Comparison of ENCODE assay signal across 27 mouse cellular contexts in genomic region chr2:132693980-132694379, GRCm38 (mm10). TPM values are rescaled to one million over a fixed set of nuclear protein-coding genes. Genes with fewer than 3 reads are reported as not detected.
A peak's percentile ranks its signal among the peaks of the same experiment; 100 is the strongest.
DNase-seq lines count a peak whose midpoint lies in the region; ATAC-seq and TF ChIP-seq lines count a peak whose summit lies in the region.
"Had no signal": no experiment of that assay in that cellular context is flagged by ENCODE, and none has a peak within 500 bp of the region (broad histone marks: within the 10 kb centered on the region; RNA-seq: fewer than 3 reads in every experiment).

No protein-coding gene starts in this region.

- no peaks in the 10 kb centered on the region for H3K36me3 ChIP-seq in heart, embryonic 11.5 days (ENCODE audit: control insufficient read depth, insufficient read depth, low read length)
- H3K36me3 ChIP-seq in liver, adult 2 months (ENCODE audit: control insufficient read depth, insufficient read depth, low read length): no peaks in the 10 kb centered on the region; the same call in 1 of the 2 replicates
- no peaks in the 10 kb centered on the region for H3K36me3 ChIP-seq in liver, embryonic 11.5 days (ENCODE audit: control insufficient read depth, insufficient read depth, low read length)
- H3K36me3 ChIP-seq in liver, embryonic 15.5 days (replicated peaks): no peaks in the 10 kb centered on the region; the same call in 1 of the 2 replicates
- H3K36me3 ChIP-seq: stomach, embryonic 15.5 days had no signal

- no peak for TF ChIP-seq POLR2A in liver, adult 2 months (IDR thresholded peaks at IDR 0.05; ENCODE audit: extremely low read depth, insufficient read depth, low read length)

- H3K4me1 ChIP-seq in heart, embryonic 11.5 days (ENCODE audit: control insufficient read depth, insufficient read depth, low read length): peaks cover 19% of the 10 kb centered on the region
- peaks cover 37% of the 10 kb centered on the region for H3K4me1 ChIP-seq in liver, adult 2 months (ENCODE audit: control insufficient read depth, insufficient read depth, low read length)
- H3K4me1 ChIP-seq in liver, embryonic 11.5 days (replicated peaks; ENCODE audit: control insufficient read depth, insufficient read depth, low read length): peaks cover 54% of the 10 kb centered on the region
- peaks cover 95% of the 10 kb centered on the region for H3K4me1 ChIP-seq in liver, embryonic 15.5 days (replicated peaks)

- no peak for DNase-seq in heart, adult 9 months (ENCODE audit: low spot score in 2 of 2)
- no peak for DNase-seq in liver, adult 2 months (ENCODE audit: extremely low read depth, low read depth, low spot score)
- no peak for DNase-seq in liver, embryonic 11.5 days (ENCODE audit: low spot score)
- no peak for DNase-seq in kidney, adult 11 months
- DNase-seq: adrenal gland, postnatal 10 days; B cell, adult 2 months; cerebellum, adult 8-10 months; embryo, embryonic 11 days; gastrocnemius, postnatal 25 days; heart, postnatal 36 days; kidney, adult 9 months; kidney, postnatal 10 days; layer of hippocampus, adult 9-11 months; lung, embryonic 14.5 days; lung, postnatal 14 days; midbrain, embryonic 14.5 days; retina, postnatal 1 day; right cerebral cortex, postnatal 14 days had no signal

- H3K79me2 ChIP-seq in liver, adult 2 months (ENCODE audit: control insufficient read depth, insufficient read depth, low read length): peaks cover 2% of the 10 kb centered on the region; the same call in 1 of the 2 replicates

- no peak for TF ChIP-seq CTCF in liver, adult 2 months (IDR thresholded peaks at IDR 0.05; ENCODE audit: low read depth, low read length)

- 59% methylated on average over 3 of the region's 3 CpGs for WGBS in heart, embryonic 11.5 days (ENCODE audit: insufficient replicate concordance)
- 89% methylated on average over 3 of the region's 3 CpGs for WGBS in liver, adult 2 months
- WGBS in liver, embryonic 11.5 days: 65% methylated on average over 3 of the region's 3 CpGs
- 59% methylated on average over 3 of the region's 3 CpGs for WGBS in liver, embryonic 15.5 days (ENCODE audit: insufficient replicate concordance)

- no peak overlapping the region for H3K9ac ChIP-seq in heart, embryonic 11.5 days (ENCODE audit: low read depth, low read length)
- H3K9ac ChIP-seq in liver, adult 2 months (ENCODE audit: low read depth, low read length): no peak overlapping the region
- H3K9ac ChIP-seq in liver, embryonic 11.5 days (ENCODE audit: low read depth, low read length): no peak overlapping the region
- peak overlapping the region; percentile 21; the same call in 1 of the 2 replicates for H3K9ac ChIP-seq in liver, embryonic 15.5 days
- H3K9ac ChIP-seq: embryonic facial prominence, embryonic 12.5 days; hindbrain, embryonic 13.5 days; limb, embryonic 13.5 days; lung, embryonic 14.5 days; stomach, embryonic 15.5 days had no signal

- H3K9me3 ChIP-seq in heart, embryonic 11.5 days (replicated peaks; ENCODE audit: control insufficient read depth, low read length): no peaks in the 10 kb centered on the region
- no peaks in the 10 kb centered on the region for H3K9me3 ChIP-seq in liver, embryonic 11.5 days (ENCODE audit: control insufficient read depth, low read length)
- no peaks in the 10 kb centered on the region for H3K9me3 ChIP-seq in liver, embryonic 15.5 days (replicated peaks)
- H3K9me3 ChIP-seq: embryonic facial prominence, embryonic 12.5 days; hindbrain, embryonic 13.5 days; limb, embryonic 13.5 days; stomach, embryonic 15.5 days had no signal

- H3K27ac ChIP-seq in heart, embryonic 11.5 days (ENCODE audit: low read depth, low read length): peak overlapping the region; percentile 57
- H3K27ac ChIP-seq in liver, adult 2 months (replicated peaks; ENCODE audit: insufficient read depth, low read depth, low read length): peak overlapping the region; percentile 92
- H3K27ac ChIP-seq in liver, embryonic 11.5 days (ENCODE audit: low read depth, low read length): no peak overlapping the region
- peak overlapping the region; percentile 94 for H3K27ac ChIP-seq in liver, embryonic 15.5 days (replicated peaks)
- H3K27ac ChIP-seq: embryonic facial prominence, embryonic 12.5 days; hindbrain, embryonic 13.5 days; limb, embryonic 13.5 days; stomach, embryonic 15.5 days had no signal

- H3K4me3 ChIP-seq in heart, embryonic 11.5 days (ENCODE audit: low read depth, low read length): no peak overlapping the region
- no peak overlapping the region for H3K4me3 ChIP-seq in liver, adult 2 months (ENCODE audit: insufficient read depth, low read depth, low read length)
- no peak overlapping the region for H3K4me3 ChIP-seq in liver, embryonic 11.5 days (ENCODE audit: low read depth, low read length)
- H3K4me3 ChIP-seq in liver, embryonic 15.5 days (replicated peaks): no peak overlapping the region
- H3K4me3 ChIP-seq: embryonic facial prominence, embryonic 12.5 days; hindbrain, embryonic 13.5 days; limb, embryonic 13.5 days; stomach, embryonic 15.5 days had no signal

- ATAC-seq in heart, embryonic 11.5 days (replicated peaks; ENCODE audit: insufficient number of reproducible peaks, low FRiP score, low TSS enrichment): no peak
- no peak for ATAC-seq in liver, embryonic 11.5 days (replicated peaks; ENCODE audit: low FRiP score)
- no peak for ATAC-seq in liver, embryonic 15.5 days (ENCODE audit: insufficient read depth)
- ATAC-seq: activated CD4-positive, CD25-positive, alpha-beta regulatory T cell, adult 4 months; forebrain, embryonic 14.5 days; intestine, embryonic 16.5 days had no signal

- H3K27me3 ChIP-seq in heart, embryonic 11.5 days (ENCODE audit: control insufficient read depth, insufficient read depth, low read length): no peaks in the 10 kb centered on the region
- H3K27me3 ChIP-seq in liver, adult 2 months (ENCODE audit: control insufficient read depth, insufficient read depth, low read length): no peaks in the 10 kb centered on the region
- no peaks in the 10 kb centered on the region for H3K27me3 ChIP-seq in liver, embryonic 11.5 days (replicated peaks; ENCODE audit: control insufficient read depth, insufficient read depth, low read length)
- H3K27me3 ChIP-seq in liver, embryonic 15.5 days: no peaks in the 10 kb centered on the region
- H3K27me3 ChIP-seq: embryonic facial prominence, embryonic 12.5 days; hindbrain, embryonic 13.5 days; limb, embryonic 13.5 days; stomach, embryonic 15.5 days had no signal

- no peak overlapping the region for H3K4me2 ChIP-seq in heart, embryonic 11.5 days
- no peak overlapping the region for H3K4me2 ChIP-seq in liver, embryonic 11.5 days
- H3K4me2 ChIP-seq in liver, embryonic 15.5 days: no peak overlapping the region; the same call in 1 of the 2 replicates
- H3K4me2 ChIP-seq: embryonic facial prominence, embryonic 12.5 days; hindbrain, embryonic 13.5 days; limb, embryonic 13.5 days; lung, embryonic 14.5 days; stomach, embryonic 15.5 days had no signal

RNA-seq across cellular contexts. Expression of gene Shld1, which starts 7.2 kb away (rescaled TPM):
- 15.3 and 18.0 TPM in 2 replicates for polyA plus RNA-seq in heart, embryonic 11.5 days (2014; fragmentation: Nextera tagmentation; extraction: Ambion mirVana)
- total RNA-seq in liver, adult 2 months (2014; rRNA removed): 14.1 and 17.1 TPM in 2 replicates
- 7.6 and 8.7 TPM in 2 replicates for polyA plus RNA-seq in liver, adult 2 months (2012; rRNA removed)
- 14.1 and 14.9 TPM in 2 replicates for polyA plus RNA-seq in liver, embryonic 11.5 days (2014; fragmentation: Nextera tagmentation; extraction: Ambion mirVana)
- polyA plus RNA-seq in liver, embryonic 15.5 days (2015; fragmentation: Nextera tagmentation; extraction: Ambion mirVana): 10.5 TPM in 2 replicates
